Mouse (Mus musculus) thymus, adult 2 months (tissue): ENCODE data around the gene Rundc3a.

ENCODE experiments used
- CTCF ChIP-seq: fragments of 200-500 bp; IDR thresholded peaks from 2 replicates; pipeline ENCODE4 v1.5.1; 2012; ENCODE audit warnings: mild to moderate bottlenecking, control low read depth, low read length, moderate library complexity, borderline replicate concordance; ENCODE audit not compliant: control insufficient read depth, poor library complexity, insufficient read depth; ENCODE audit errors: extremely low read depth
- POLR2A ChIP-seq: fragments of 200-500 bp; IDR thresholded peaks from 2 replicates; pipeline ENCODE4 v1.6.1; 2012; ENCODE audit warnings: mild to moderate bottlenecking, low read length, control low read depth, moderate library complexity; ENCODE audit not compliant: control insufficient read depth, poor library complexity, insufficient read depth; ENCODE audit errors: extremely low read depth

- TF ChIP-seq CTCF (no peak), POLR2A (no peak)
These were observed 11.7 kb upstream of the Rundc3a start for GRCm38 (mm10) chr11:102381341-102382100.
